ENCODE assay signal across 6 mouse cellular contexts in the genomic region with DNA sequence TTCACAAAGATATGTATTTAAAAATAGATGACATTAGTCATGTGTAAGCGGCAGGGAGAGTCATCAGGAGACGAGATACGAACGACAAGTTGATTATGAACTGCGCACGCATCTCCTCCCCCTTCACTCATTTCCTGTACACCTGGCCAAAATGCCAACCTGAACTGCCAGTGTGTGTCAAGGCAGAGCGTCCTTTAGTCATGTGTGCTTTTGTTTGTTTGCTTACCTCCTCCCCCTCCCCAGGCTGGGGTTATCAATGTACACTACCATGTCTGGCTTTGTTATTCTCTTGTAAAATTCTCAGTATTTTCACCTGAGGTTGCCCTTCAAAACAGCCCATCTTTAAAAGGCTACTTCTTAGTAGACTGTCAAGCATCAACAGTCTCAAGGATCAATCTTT.
"Had no signal": no experiment of that assay in that cellular context is flagged by ENCODE, and none has a peak within 500 bp of the region (broad histone marks: within the 10 kb centered on the region; RNA-seq: fewer than 3 reads in every experiment).

No protein-coding gene starts in this region.

- DNase-seq: thymus, adult 18-20 months had no signal

- H3K4me3 ChIP-seq: midbrain, embryonic 10.5 days; midbrain, embryonic 12.5 days; myocyte; neural tube, embryonic 13.5 days; neural tube, embryonic 15.5 days had no signal

- H3K27me3 ChIP-seq: midbrain, embryonic 12.5 days; neural tube, embryonic 13.5 days; neural tube, embryonic 15.5 days had no signal

- H3K27ac ChIP-seq: midbrain, embryonic 10.5 days; midbrain, embryonic 12.5 days; neural tube, embryonic 13.5 days; neural tube, embryonic 15.5 days had no signal

- H3K4me1 ChIP-seq: midbrain, embryonic 10.5 days; midbrain, embryonic 12.5 days; neural tube, embryonic 13.5 days; neural tube, embryonic 15.5 days had no signal
